ENCODE assay signal across 11 mouse cellular contexts in the genomic region with DNA sequence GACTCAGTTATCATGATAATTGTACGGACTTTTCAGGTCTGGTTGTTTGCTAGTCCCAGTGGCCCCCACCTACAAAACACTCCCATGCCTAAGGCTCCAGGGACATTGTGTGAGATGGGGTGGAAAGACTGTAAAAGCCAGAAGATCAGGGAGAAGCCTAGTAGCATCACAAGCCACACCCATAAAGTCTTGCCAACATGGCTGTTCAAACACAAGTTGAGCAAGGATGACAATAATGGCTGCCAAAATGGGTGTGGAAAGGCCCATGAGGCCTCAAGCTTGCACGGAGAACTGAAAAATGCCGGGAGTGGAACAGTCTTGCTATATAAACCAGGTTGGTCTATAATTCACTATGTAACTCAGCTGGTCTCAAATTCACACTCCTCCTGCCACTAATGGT.
"Had no signal": no experiment of that assay in that cellular context is flagged by ENCODE, and none has a peak within 500 bp of the region (broad histone marks: within the 10 kb centered on the region; RNA-seq: fewer than 3 reads in every experiment).

No protein-coding gene starts in this region.

- H3K4me1 ChIP-seq: midbrain, embryonic 12.5 days had no signal

- DNase-seq: kidney, adult 9 months; lung, adult 18-20 months; right cerebral cortex, postnatal 14 days; thymus, adult 18-20 months; thymus, postnatal 14 days had no signal

- H3K27me3 ChIP-seq: limb, embryonic 15.5 days; midbrain, embryonic 12.5 days; neural tube, embryonic 13.5 days had no signal

- H3K4me3 ChIP-seq: left cerebral cortex, adult 2 months; limb, embryonic 15.5 days; midbrain, embryonic 12.5 days; neural tube, embryonic 13.5 days had no signal

- H3K27ac ChIP-seq: kidney, postnatal 0 days; left cerebral cortex, adult 2 months; limb, embryonic 15.5 days; liver, embryonic 14.5 days; midbrain, embryonic 12.5 days; neural tube, embryonic 13.5 days had no signal

- H3K36me3 ChIP-seq: limb, embryonic 15.5 days; midbrain, embryonic 12.5 days; neural tube, embryonic 13.5 days had no signal

- H3K9ac ChIP-seq: limb, embryonic 15.5 days; liver, embryonic 14.5 days; midbrain, embryonic 12.5 days; neural tube, embryonic 13.5 days had no signal
